Mouse (Mus musculus) induced T-regulatory cell, adult 2 months (primary cell): Measurements from ENCODE around the gene Abca17.

Experiments used
- DNase-seq: peaks from one replicate; pipeline ENCODE4 v3.0.0-alpha.2; 2012; ENCODE audit warnings: low read depth

The Abca17 gene

GRCm38 (mm10) chr17:24350926-24351759 is at the start of gene Abca17:
TSS of gene Abca17 (minus strand) at chr17:24351068.
- peak; percentile 51 for DNase-seq

- DNase-seq: no peak
Observed at GRCm38 (mm10) chr17:24394456-24394855, 43.6 kb upstream of the Abca17 start.

GRCm38 (mm10) chr17:24393527-24393926 is 42.7 kb upstream of the Abca17 start:
- no peak for DNase-seq

- DNase-seq: peak; percentile 41
Observed at GRCm38 (mm10) chr17:24391149-24391548, 40.3 kb upstream of the Abca17 start.

GRCm38 (mm10) chr17:24389865-24390264 is 39.0 kb upstream of the Abca17 start:
- DNase-seq: peak; percentile 55

GRCm38 (mm10) chr17:24388711-24389110 is 37.8 kb upstream of the Abca17 start:
- no peak for DNase-seq

- no peak for DNase-seq
Observed at GRCm38 (mm10) chr17:24383789-24384188, 32.9 kb upstream of the Abca17 start.

GRCm38 (mm10) chr17:24378496-24378895 is 27.6 kb upstream of the Abca17 start:
- no peak for DNase-seq

- DNase-seq: no peak
Observed at GRCm38 (mm10) chr17:24375886-24376285, 25.0 kb upstream of the Abca17 start.

GRCm38 (mm10) chr17:24375094-24375712 is 24.3 kb upstream of the Abca17 start:
- no peak for DNase-seq

GRCm38 (mm10) chr17:24365863-24366262 is 15.0 kb upstream of the Abca17 start:
- DNase-seq: no peak

- DNase-seq: no peak
Observed at GRCm38 (mm10) chr17:24364461-24364860, 13.6 kb upstream of the Abca17 start.

GRCm38 (mm10) chr17:24362527-24362926 is 11.7 kb upstream of the Abca17 start:
- DNase-seq: no peak

- no peak for DNase-seq
Observed at GRCm38 (mm10) chr17:24361291-24361690, 10.4 kb upstream of the Abca17 start.

- no peak for DNase-seq
Observed at GRCm38 (mm10) chr17:24360841-24361240, 10.0 kb upstream of the Abca17 start.

- DNase-seq: no peak
Observed at GRCm38 (mm10) chr17:24359903-24360302, 9.0 kb upstream of the Abca17 start.

GRCm38 (mm10) chr17:24359006-24359405 is 8.1 kb upstream of the Abca17 start:
- DNase-seq: no peak

GRCm38 (mm10) chr17:24355284-24355683 is 4.4 kb upstream of the Abca17 start:
- no peak for DNase-seq

- no peak for DNase-seq
Observed at GRCm38 (mm10) chr17:24353960-24354359, 3.1 kb upstream of the Abca17 start.

- peak; percentile 42 for DNase-seq
Observed at GRCm38 (mm10) chr17:24352370-24353194, 1.7 kb upstream of the Abca17 start.

GRCm38 (mm10) chr17:24351760-24352357 is 991 bp upstream of the Abca17 start, which contains the start of gene Abca3:
TSS of gene Abca3 (plus strand) at chr17:24351950.
- DNase-seq: peak; percentile 98

- DNase-seq: no peak
Observed at GRCm38 (mm10) chr17:24349176-24349575, 1.7 kb downstream of the Abca17 start.
